Mouse (Mus musculus): ENCODE data around the gene Iqcf3. TPM values are rescaled to one million over a fixed set of nuclear protein-coding genes. Genes with fewer than 3 reads are reported as not detected.

The Iqcf3 gene
- polyA plus RNA-seq, 1 experiment: not detected

GRCm38 (mm10) chr9:106573366-106573765, 11.9 kb upstream of the Iqcf3 start:
- no peak overlapping the region for H3K4me3 ChIP-seq (ENCODE audit: insufficient read depth, low read depth, low read length)
- H3K27ac ChIP-seq (ENCODE audit: insufficient read depth, low read depth, low read length): no peak overlapping the region
- H3K4me1 ChIP-seq (ENCODE audit: control insufficient read depth, insufficient read depth, low read length): no peaks in the 10 kb centered on the region
- 83% methylated on average over 5 of the region's 5 CpGs for WGBS
- TF ChIP-seq POLR2A (IDR thresholded peaks at IDR 0.05; ENCODE audit: insufficient read depth, low read depth, low read length) (no peak), CTCF (IDR thresholded peaks at IDR 0.05; ENCODE audit: insufficient read depth, low read depth, low read length) (no peak)

GRCm38 (mm10) chr9:106572186-106572585, 10.8 kb upstream of the Iqcf3 start:
- 96% methylated on average over 2 of the region's 2 CpGs for WGBS
- no peak overlapping the region for H3K4me3 ChIP-seq (ENCODE audit: insufficient read depth, low read depth, low read length)
- no peak overlapping the region for H3K27ac ChIP-seq (ENCODE audit: insufficient read depth, low read depth, low read length)
- H3K4me1 ChIP-seq (ENCODE audit: control insufficient read depth, insufficient read depth, low read length): no peaks in the 10 kb centered on the region
- TF ChIP-seq CTCF (IDR thresholded peaks at IDR 0.05; ENCODE audit: insufficient read depth, low read depth, low read length): no peak
- TF ChIP-seq POLR2A (IDR thresholded peaks at IDR 0.05; ENCODE audit: insufficient read depth, low read depth, low read length): no peak

- no peak within 1 kb of the TSS for H3K27ac ChIP-seq (ENCODE audit: insufficient read depth, low read depth, low read length)
- TF ChIP-seq POLR2A (IDR thresholded peaks at IDR 0.05; ENCODE audit: insufficient read depth, low read depth, low read length): no peak
- TF ChIP-seq CTCF (IDR thresholded peaks at IDR 0.05; ENCODE audit: insufficient read depth, low read depth, low read length): no peak
- H3K4me1 ChIP-seq (ENCODE audit: control insufficient read depth, insufficient read depth, low read length): no peaks in the 10 kb centered on the region
- H3K4me3 ChIP-seq (ENCODE audit: insufficient read depth, low read depth, low read length): no peak within 1 kb of the TSS
- 89% methylated on average over 7 of the region's 7 CpGs for WGBS
These were observed 9.5 kb upstream of the Iqcf3 start, which contains the start of gene Iqcf4 for GRCm38 (mm10) chr9:106570896-106571295. Gene Iqcf4 (minus strand): TSS chr9:106570996.

GRCm38 (mm10) chr9:106566437-106566836, 5.0 kb upstream of the Iqcf3 start:
- Histone ChIP-seq H3K4me1 (ENCODE audit: control insufficient read depth, insufficient read depth, low read length) (no peaks in the 10 kb centered on the region), H3K4me3 (ENCODE audit: insufficient read depth, low read depth, low read length) (no peak overlapping the region), H3K27ac (ENCODE audit: insufficient read depth, low read depth, low read length) (no peak overlapping the region)
- WGBS: 68% methylated on average over 11 of the region's 11 CpGs
- no peak for TF ChIP-seq POLR2A (IDR thresholded peaks at IDR 0.05; ENCODE audit: insufficient read depth, low read depth, low read length)
- no peak for TF ChIP-seq CTCF (IDR thresholded peaks at IDR 0.05; ENCODE audit: insufficient read depth, low read depth, low read length)

- 62% methylated on average over 8 of the region's 8 CpGs for WGBS
- Histone ChIP-seq H3K27ac (ENCODE audit: insufficient read depth, low read depth, low read length) (no peak overlapping the region), H3K4me1 (ENCODE audit: control insufficient read depth, insufficient read depth, low read length) (no peaks in the 10 kb centered on the region), H3K4me3 (ENCODE audit: insufficient read depth, low read depth, low read length) (no peak overlapping the region)
- TF ChIP-seq CTCF (IDR thresholded peaks at IDR 0.05; ENCODE audit: insufficient read depth, low read depth, low read length): no peak
- TF ChIP-seq POLR2A (IDR thresholded peaks at IDR 0.05; ENCODE audit: insufficient read depth, low read depth, low read length): no peak
These were observed 2.6 kb upstream of the Iqcf3 start for GRCm38 (mm10) chr9:106564025-106564424.

- TF ChIP-seq CTCF (IDR thresholded peaks at IDR 0.05; ENCODE audit: insufficient read depth, low read depth, low read length) (no peak), POLR2A (IDR thresholded peaks at IDR 0.05; ENCODE audit: insufficient read depth, low read depth, low read length) (no peak)
- no peaks in the 10 kb centered on the region for H3K4me1 ChIP-seq (ENCODE audit: control insufficient read depth, insufficient read depth, low read length)
- no peak overlapping the region for H3K27ac ChIP-seq (ENCODE audit: insufficient read depth, low read depth, low read length)
- WGBS: 92% methylated on average over 11 of the region's 11 CpGs
- no peak overlapping the region for H3K4me3 ChIP-seq (ENCODE audit: insufficient read depth, low read depth, low read length)
These were observed 860 bp upstream of the Iqcf3 start for GRCm38 (mm10) chr9:106562291-106562690.

GRCm38 (mm10) chr9:106534975-106535374, 26.5 kb downstream of the Iqcf3 start:
- WGBS: 90% methylated on average over 11 of the region's 11 CpGs
- Histone ChIP-seq H3K27ac (ENCODE audit: insufficient read depth, low read depth, low read length) (no peak overlapping the region), H3K4me3 (ENCODE audit: insufficient read depth, low read depth, low read length) (no peak overlapping the region), H3K4me1 (ENCODE audit: control insufficient read depth, insufficient read depth, low read length) (no peaks in the 10 kb centered on the region)
- TF ChIP-seq POLR2A (IDR thresholded peaks at IDR 0.05; ENCODE audit: insufficient read depth, low read depth, low read length): no peak
- no peak for TF ChIP-seq CTCF (IDR thresholded peaks at IDR 0.05; ENCODE audit: insufficient read depth, low read depth, low read length)

- H3K4me3 ChIP-seq (ENCODE audit: insufficient read depth, low read depth, low read length): no peak overlapping the region
- H3K27ac ChIP-seq (ENCODE audit: insufficient read depth, low read depth, low read length): no peak overlapping the region
- WGBS: 93% methylated on average over 7 of the region's 7 CpGs
- no peaks in the 10 kb centered on the region for H3K4me1 ChIP-seq (ENCODE audit: control insufficient read depth, insufficient read depth, low read length)
- TF ChIP-seq CTCF (IDR thresholded peaks at IDR 0.05; ENCODE audit: insufficient read depth, low read depth, low read length) (no peak), POLR2A (IDR thresholded peaks at IDR 0.05; ENCODE audit: insufficient read depth, low read depth, low read length) (no peak)
These were observed 27.1 kb downstream of the Iqcf3 start for GRCm38 (mm10) chr9:106534296-106534695.

- no peak overlapping the region for H3K27ac ChIP-seq (ENCODE audit: insufficient read depth, low read depth, low read length)
- 13% methylated on average over 3 of the region's 3 CpGs for WGBS
- H3K4me3 ChIP-seq (ENCODE audit: insufficient read depth, low read depth, low read length): no peak overlapping the region
- TF ChIP-seq POLR2A (IDR thresholded peaks at IDR 0.05; ENCODE audit: insufficient read depth, low read depth, low read length): no peak
- peak; percentile 91 for TF ChIP-seq CTCF (IDR thresholded peaks at IDR 0.05; ENCODE audit: insufficient read depth, low read depth, low read length)
- H3K4me1 ChIP-seq (ENCODE audit: control insufficient read depth, insufficient read depth, low read length): no peaks in the 10 kb centered on the region
These were observed 29.6 kb downstream of the Iqcf3 start for GRCm38 (mm10) chr9:106531833-106532232.

- WGBS: 81% methylated on average over 8 of the region's 8 CpGs
These were observed 41.5 kb downstream of the Iqcf3 start for GRCm38 (mm10) chr9:106519909-106520308.

More at GRCm38 (mm10) chr9:106519909-106520308, 41.5 kb downstream of the Iqcf3 start:
- no peaks in the 10 kb centered on the region for H3K4me1 ChIP-seq (ENCODE audit: control insufficient read depth, insufficient read depth, low read length)
- H3K27ac ChIP-seq (ENCODE audit: insufficient read depth, low read depth, low read length): no peak overlapping the region
- no peak overlapping the region for H3K4me3 ChIP-seq (ENCODE audit: insufficient read depth, low read depth, low read length)
- TF ChIP-seq POLR2A (IDR thresholded peaks at IDR 0.05; ENCODE audit: insufficient read depth, low read depth, low read length) (no peak), CTCF (IDR thresholded peaks at IDR 0.05; ENCODE audit: insufficient read depth, low read depth, low read length) (no peak)
